Mouse (Mus musculus) heart, embryonic 10.5 days (tissue): Measurements from ENCODE around the gene BC025920. TPM values are rescaled to one million over a fixed set of nuclear protein-coding genes. Genes with fewer than 3 reads are reported as not detected.
"Not testable (repeated sequence)": the region's sequence is repeated elsewhere in the genome, so short reads cannot be mapped to it uniquely, and the experiment has no call there.

ENCODE experiments used
- DNase-seq: peaks from one replicate; pipeline ENCODE4 v3.0.0-alpha.2; 2017; ENCODE audit warnings: low spot score
- H3K27ac ChIP-seq: fragments of 300-500 bp; sonication (generic); 2 replicates; pipeline ENCODE4 v1.5.1; 2016; ENCODE audit warnings: mild to moderate bottlenecking
- H3K27me3 ChIP-seq: fragments of 300-500 bp; sonication (generic); 2 replicates; pipeline ENCODE4 v1.6.1; 2016; ENCODE audit warnings: mild to moderate bottlenecking; ENCODE audit not compliant: poor library complexity, insufficient read depth, severe bottlenecking
- H3K36me3 ChIP-seq: fragments of 300-500 bp; sonication (generic); 2 replicates; pipeline ENCODE4 v1.6.1; 2016; ENCODE audit warnings: mild to moderate bottlenecking, moderate library complexity
- H3K4me1 ChIP-seq: fragments of 300-500 bp; sonication (generic); 2 replicates; pipeline ENCODE4 v1.6.1; 2016; ENCODE audit warnings: mild to moderate bottlenecking
- H3K4me3 ChIP-seq: fragments of 300-500 bp; sonication (generic); 2 replicates; pipeline ENCODE4 v1.5.1; 2016; ENCODE audit warnings: mild to moderate bottlenecking, moderate library complexity
- H3K9me3 ChIP-seq: fragments of 300-500 bp; sonication (generic); 2 replicates; pipeline ENCODE4 v1.6.1; 2016; ENCODE audit warnings: mild to moderate bottlenecking, moderate library complexity
- WGBS: fragments of 180-500 bp; shearing (Covaris S2); methylation state at CpG from one replicate; pipeline ENCODE4 v1.1.7; 2016; 5-methylcytosine and 5-hydroxymethylcytosine counted together
- polyA plus RNA-seq: library from polyadenylated mRNA; unstranded; fragments of >200 nt; fragmentation: Nextera tagmentation; extraction: Ambion mirVana; gene quantifications from 2 replicates; pipeline ENCODE4 v1.2.1, GENCODE M21; 2016

Gene BC025920
- polyA plus RNA-seq, 1 experiment from 2014 or later = 1.4 TPM

GRCm38 (mm10) chr10:81642648-81643448 lies 36.8 kb downstream of the BC025920 start:
- Histone ChIP-seq H3K9me3 (no peaks in the 10 kb centered on the region), H3K4me3 (peak overlapping the region; percentile 67), H3K27me3 (0 out of 2 replicates have a peak, but pooled peaks cover 6% of the 10 kb centered on the region), H3K27ac (peak overlapping the region; percentile 93), H3K4me1 (peaks cover 17% of the 10 kb centered on the region), H3K36me3 (no peaks in the 10 kb centered on the region; the same call in 1 of the 2 replicates)
- WGBS = 21% methylated on average over 24 of the region's 24 CpGs
- peak; percentile 81 for DNase-seq

DNA sequence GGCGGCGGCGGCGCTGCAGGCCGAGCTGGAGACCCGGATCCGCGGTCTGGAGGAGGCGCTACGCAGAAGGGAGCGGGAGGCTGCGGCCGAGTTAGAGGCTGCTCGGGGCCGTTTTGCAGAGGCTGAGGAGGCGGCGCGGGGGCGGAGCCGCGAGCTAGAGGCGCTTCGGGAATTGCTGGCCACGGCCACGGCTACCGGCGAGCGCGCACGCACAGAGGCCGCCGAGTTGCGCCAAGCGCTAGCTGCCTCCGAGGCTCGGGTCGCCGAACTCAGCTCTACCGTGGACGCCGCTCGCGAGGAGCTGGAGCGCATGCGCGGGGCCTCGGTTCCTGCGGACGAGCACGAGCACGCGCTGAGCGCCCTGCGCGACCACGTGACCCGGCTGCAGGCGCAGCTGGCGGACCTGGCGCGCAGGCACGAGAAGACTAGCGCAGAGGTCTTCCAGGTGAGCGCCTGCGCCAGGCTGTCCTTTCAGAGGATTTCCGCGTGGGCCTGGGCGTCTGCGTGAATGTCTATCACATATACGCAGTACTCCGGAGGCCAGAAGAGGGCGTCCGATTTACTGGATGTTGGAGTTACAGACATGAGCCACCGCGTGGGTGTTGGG lies 37.5 kb downstream of the BC025920 start:
- Histone ChIP-seq H3K9me3 (no peaks in the 10 kb centered on the region), H3K36me3 (no peaks in the 10 kb centered on the region; the same call in 1 of the 2 replicates), H3K4me1 (peaks cover 17% of the 10 kb centered on the region), H3K27me3 (0 out of 2 replicates have a peak, but pooled peaks cover 6% of the 10 kb centered on the region), H3K4me3 (peak overlapping the region; percentile 67), H3K27ac (peak overlapping the region; percentile 93)
- WGBS = under 1% methylated on average over 74 of the region's 75 CpGs
- DNase-seq = peak; percentile 96

- WGBS = 55% methylated on average over 2 of the region's 2 CpGs
- DNase-seq = no peak
- Histone ChIP-seq H3K27me3 (0 out of 2 replicates have a peak, but pooled peaks cover 6% of the 10 kb centered on the region), H3K4me3 (peak overlapping the region; percentile 67), H3K9me3 (no peaks in the 10 kb centered on the region), H3K4me1 (peaks cover 17% of the 10 kb centered on the region), H3K36me3 (no peaks in the 10 kb centered on the region), H3K27ac (peak overlapping the region; percentile 93)
These were observed 38.1 kb downstream of the BC025920 start for GRCm38 (mm10) chr10:81644162-81644561.

GRCm38 (mm10) chr10:81644716-81645115 lies 38.6 kb downstream of the BC025920 start:
- Histone ChIP-seq H3K27me3 (0 out of 2 replicates have a peak, but pooled peaks cover 6% of the 10 kb centered on the region), H3K9me3 (no peaks in the 10 kb centered on the region), H3K36me3 (no peaks in the 10 kb centered on the region), H3K27ac (no peak overlapping the region), H3K4me1 (peaks cover 17% of the 10 kb centered on the region), H3K4me3 (no peak overlapping the region)
- no peak for DNase-seq
- WGBS = 89% methylated on average over 18 of the region's 18 CpGs

DNA sequence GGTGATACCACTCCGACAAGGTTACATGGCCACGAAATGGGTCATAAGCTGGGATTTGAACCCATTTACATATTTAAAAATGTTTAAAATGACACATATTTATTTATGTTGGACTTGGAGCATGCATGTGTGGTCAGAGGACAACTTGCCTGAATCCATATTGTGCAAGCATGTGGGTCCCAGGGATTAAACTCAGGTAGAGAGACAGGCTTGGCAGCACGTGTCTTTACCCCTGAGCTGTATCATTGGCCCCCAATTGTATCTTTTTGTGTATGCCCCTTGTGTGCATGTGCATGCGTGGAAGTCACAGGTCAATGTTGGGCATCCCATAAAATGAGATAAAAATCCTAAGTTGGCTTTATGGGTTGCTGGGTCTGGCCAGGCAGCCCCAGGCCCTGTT lies 39.3 kb downstream of the BC025920 start:
- no peak for DNase-seq
- 93% methylated on average over 4 of the region's 4 CpGs for WGBS
- H3K4me1 ChIP-seq = peaks cover 17% of the 10 kb centered on the region
- no peak overlapping the region for H3K4me3 ChIP-seq
- H3K36me3 ChIP-seq = 0 out of 2 replicates have a peak, but pooled peaks cover under 1% of the 10 kb centered on the region
- H3K27me3 ChIP-seq = 0 out of 2 replicates have a peak, but pooled peaks cover 6% of the 10 kb centered on the region
- no peak overlapping the region for H3K27ac ChIP-seq
- H3K9me3 ChIP-seq = no peaks in the 10 kb centered on the region

- 0 out of 2 replicates have a peak, but pooled peaks cover 6% of the 10 kb centered on the region for H3K27me3 ChIP-seq
- no peaks in the 10 kb centered on the region for H3K9me3 ChIP-seq
- H3K36me3 ChIP-seq = 0 out of 2 replicates have a peak, but pooled peaks cover 8% of the 10 kb centered on the region
- H3K27ac ChIP-seq = no peak overlapping the region
- H3K4me3 ChIP-seq = no peak overlapping the region
- WGBS = 74% methylated on average over 7 of the region's 7 CpGs
- H3K4me1 ChIP-seq = peaks cover 17% of the 10 kb centered on the region
- DNase-seq = no peak
These were observed 40.0 kb downstream of the BC025920 start for GRCm38 (mm10) chr10:81646015-81646555.

GRCm38 (mm10) chr10:81648803-81649775 lies 43.0 kb downstream of the BC025920 start, which contains the start of gene Gm10778:
Gm10778 (plus strand) TSS chr10:81649059.
- Histone ChIP-seq H3K4me3 (peak within 1 kb of the TSS; percentile 64), H3K36me3 (peaks cover 18% of the 10 kb centered on the region), H3K27ac (peak within 1 kb of the TSS; percentile 88)
- H3K27me3 ChIP-seq, H3K9me3 ChIP-seq, H3K4me1 ChIP-seq: not testable (repeated sequence)
- 4% methylated on average over 34 of the region's 52 CpGs for WGBS
- DNase-seq = peak; percentile 96

- no peak for DNase-seq
- Histone ChIP-seq H3K27me3 (no peaks in the 10 kb centered on the region), H3K9me3 (peaks cover 14% of the 10 kb centered on the region), H3K27ac (no peak overlapping the region), H3K4me3 (no peak overlapping the region), H3K36me3 (peaks cover 57% of the 10 kb centered on the region), H3K4me1 (no peaks in the 10 kb centered on the region)
- 92% methylated on average over 10 of the region's 10 CpGs for WGBS
These were observed 49.1 kb downstream of the BC025920 start for GRCm38 (mm10) chr10:81655178-81655577.

GRCm38 (mm10) chr10:81656174-81656573 lies 50.1 kb downstream of the BC025920 start:
- Histone ChIP-seq H3K27me3 (no peaks in the 10 kb centered on the region), H3K4me3 (no peak overlapping the region), H3K36me3 (peaks cover 51% of the 10 kb centered on the region), H3K27ac (no peak overlapping the region), H3K9me3 (peaks cover 14% of the 10 kb centered on the region), H3K4me1 (no peaks in the 10 kb centered on the region)
- WGBS = 92% methylated on average over 2 of the region's 2 CpGs
- no peak for DNase-seq

Other genes with a start within 250 kb of the BC025920 start
- gene Mfsd12, start 248.8 kb upstream of the BC025920 start, polyA plus RNA-seq = 10.3 and 12.8 TPM in 2 replicates
- gene 4930404N11Rik, start 240.5 kb upstream of the BC025920 start, polyA plus RNA-seq = 1.1 and 1.4 TPM in 2 replicates
- gene Fzr1, start 227.8 kb upstream of the BC025920 start, polyA plus RNA-seq = 105 and 117 TPM in 2 replicates
- 100 and 105 TPM in 2 replicates for gene Dohh, start 221.8 kb upstream of the BC025920 start, polyA plus RNA-seq
- gene Gm48551, start 221.8 kb upstream of the BC025920 start, polyA plus RNA-seq = 2.2 and 3.1 TPM in 2 replicates
- 1.1 and 1.7 TPM in 2 replicates for gene Gm48552, start 217.3 kb upstream of the BC025920 start, polyA plus RNA-seq
- 3.4 and 4.0 TPM in 2 replicates for gene Smim24, start 213.2 kb upstream of the BC025920 start, polyA plus RNA-seq
- 23.0 and 24.3 TPM in 2 replicates for gene Nfic, start 150.6 kb upstream of the BC025920 start, polyA plus RNA-seq
- 0.10 and 0.18 TPM in 2 replicates for gene Celf5, start 123.6 kb upstream of the BC025920 start, polyA plus RNA-seq
- gene Ncln, start 109.9 kb upstream of the BC025920 start, polyA plus RNA-seq = 75.3 and 86.1 TPM in 2 replicates
- 0.46 and 0.83 TPM in 2 replicates for gene S1pr4, start 106.1 kb upstream of the BC025920 start, polyA plus RNA-seq
- 2.8 and 4.8 TPM in 2 replicates for gene Gna15, start 82.0 kb upstream of the BC025920 start, polyA plus RNA-seq
- gene Gna11, start 61.1 kb upstream of the BC025920 start, polyA plus RNA-seq = 73.2 and 79.1 TPM in 2 replicates
- gene Aes, start 46.8 kb upstream of the BC025920 start, polyA plus RNA-seq = 467 and 523 TPM in 2 replicates
- gene Tle2, start 31.7 kb upstream of the BC025920 start, polyA plus RNA-seq = 17.4 and 18.3 TPM in 2 replicates
- 29.0 and 33.9 TPM in 2 replicates for gene Tle6, start 5.2 kb upstream of the BC025920 start, polyA plus RNA-seq
- gene Sirt6, start 21.5 kb downstream of the BC025920 start, polyA plus RNA-seq = 28.5 and 30.7 TPM in 2 replicates
- gene Ankrd24, start 22.3 kb downstream of the BC025920 start, polyA plus RNA-seq = 9.6 and 12.8 TPM in 2 replicates
- gene Gm10778, start 42.8 kb downstream of the BC025920 start, polyA plus RNA-seq = 4.0 and 4.1 TPM in 2 replicates
- gene Zfp433, start 98.6 kb downstream of the BC025920 start, polyA plus RNA-seq = 11.2 and 12.6 TPM in 2 replicates
- 5.2 and 7.4 TPM in 2 replicates for gene Gm3055, start 164.9 kb downstream of the BC025920 start, polyA plus RNA-seq
- gene Gm4767, start 205.9 kb downstream of the BC025920 start, polyA plus RNA-seq = 2.6 and 3.4 TPM in 2 replicates